Mouse (Mus musculus) MEL (cell line): ENCODE results near the gene Traf3ip2. TPM values are rescaled to one million over a fixed set of nuclear protein-coding genes. Genes with fewer than 3 reads are reported as not detected.

ENCODE experiments used
- DNase-seq: peaks from one replicate; pipeline ENCODE4 v3.0.0; 2011; ENCODE audit warnings: low read depth, low spot score
- H3K27ac ChIP-seq: 2 replicates; pipeline ENCODE4 v1.5.1; 2012; ENCODE audit warnings: low read depth, mild to moderate bottlenecking, control low read depth, low read length, moderate library complexity; ENCODE audit not compliant: control insufficient read depth
- H3K27me3 ChIP-seq, 2 experiments: fragments of 150-350 bp in 1 of 2; sonication (generic) in 1 of 2; 2 replicates each; pipeline ENCODE4 v1.6.1; 2012; ENCODE audit warnings: low read length in 2 of 2, mild to moderate bottlenecking in 2 of 2, improper control_type of control experiment in 1 of 2, moderate library complexity in 1 of 2; ENCODE audit not compliant: insufficient read depth in 2 of 2, control insufficient read depth in 1 of 2
- H3K36me3 ChIP-seq, 2 experiments: 2 replicates each; pipeline ENCODE4 v1.6.1; 2012 to 2014; ENCODE audit warnings: low read length in 2 of 2, improper control_type of control experiment in 1 of 2, inconsistent platforms in 1 of 2, mild to moderate bottlenecking in 1 of 2; ENCODE audit not compliant: insufficient read depth in 2 of 2, control insufficient read depth in 1 of 2
- H3K4me1 ChIP-seq, 2 experiments: fragments of 150-350 bp in 1 of 2; sonication (generic) in 1 of 2; 2 replicates each; pipeline ENCODE4 v1.6.1; 2012; ENCODE audit warnings: low read length in 2 of 2, improper control_type of control experiment in 1 of 2, mild to moderate bottlenecking in 1 of 2; ENCODE audit not compliant: insufficient read depth in 2 of 2, control insufficient read depth in 1 of 2
- H3K4me3 ChIP-seq, 2 experiments: fragments of 150-350 bp in 1 of 2; sonication (generic) in 1 of 2; 2 replicates each; pipeline ENCODE4 v1.5.1; 2012; ENCODE audit warnings: low read depth in 2 of 2, low read length in 2 of 2, mild to moderate bottlenecking in 2 of 2, moderate library complexity in 2 of 2, control low read depth in 1 of 2, improper control_type of control experiment in 1 of 2; ENCODE audit not compliant: control insufficient read depth in 1 of 2, insufficient read depth in 1 of 2
- H3K79me2 ChIP-seq: 2 replicates; pipeline ENCODE4 v1.6.1; 2012; ENCODE audit warnings: mild to moderate bottlenecking, low read length, moderate library complexity; ENCODE audit not compliant: control insufficient read depth, poor library complexity, insufficient read depth
- H3K9ac ChIP-seq: 2 replicates; pipeline ENCODE4 v1.6.1; 2012; ENCODE audit warnings: low read depth, mild to moderate bottlenecking, control low read depth, low read length, moderate library complexity; ENCODE audit not compliant: control insufficient read depth, poor library complexity, severe bottlenecking
- H3K9me3 ChIP-seq: fragments of 150-350 bp; sonication (generic); replicated peaks from 2 replicates; pipeline ENCODE4 v1.6.1; 2012; ENCODE audit warnings: mild to moderate bottlenecking, low read length, improper control_type of control experiment, moderate library complexity; ENCODE audit not compliant: insufficient read depth
- CHD1 ChIP-seq: IDR thresholded peaks from 2 replicates; pipeline ENCODE4 v1.6.1; 2012; ENCODE audit warnings: low read depth, mild to moderate bottlenecking, inconsistent platforms, low read length, improper control_type of control experiment
- CHD2 ChIP-seq: IDR thresholded peaks from 2 replicates; pipeline ENCODE4 v1.6.1; 2011; ENCODE audit warnings: low read length, improper control_type of control experiment
- ELF1 ChIP-seq: IDR thresholded peaks from 2 replicates; pipeline ENCODE4 v1.6.1; 2014; ENCODE audit warnings: low read depth, mild to moderate bottlenecking, inconsistent platforms, low read length, improper control_type of control experiment, moderate library complexity
- EP300 ChIP-seq, 2 experiments: IDR thresholded peaks; 2 replicates each; pipeline ENCODE4 v1.6.1; 2011; ENCODE audit warnings: improper control_type of control experiment in 2 of 2, low read length in 2 of 2, low read depth in 1 of 2, mild to moderate bottlenecking in 1 of 2
- ETS1 ChIP-seq: IDR thresholded peaks from 2 replicates; pipeline ENCODE4 v1.6.1; 2012; ENCODE audit warnings: low read depth, mild to moderate bottlenecking, inconsistent platforms, low read length, improper control_type of control experiment, moderate library complexity
- GABPA ChIP-seq: IDR thresholded peaks from 2 replicates; pipeline ENCODE4 v1.6.1; 2012; ENCODE audit warnings: low read depth, mild to moderate bottlenecking, inconsistent platforms, low read length, improper control_type of control experiment, moderate library complexity
- HCFC1 ChIP-seq: IDR thresholded peaks from 2 replicates; pipeline ENCODE4 v1.6.1; 2012; ENCODE audit warnings: low read depth, mild to moderate bottlenecking, inconsistent platforms, low read length, improper control_type of control experiment, moderate library complexity
- KAT2A ChIP-seq: conservative IDR thresholded peaks from 2 replicates; pipeline ENCODE4 v1.6.1; 2012; ENCODE audit warnings: low read depth, low read length, improper control_type of control experiment, inconsistent platforms
- MAX ChIP-seq: IDR thresholded peaks from 2 replicates; pipeline ENCODE4 v1.6.1; 2011; ENCODE audit warnings: low read length, improper control_type of control experiment
- MYB ChIP-seq: IDR thresholded peaks from 2 replicates; pipeline ENCODE4 v1.6.1; 2011; ENCODE audit warnings: mild to moderate bottlenecking, low read depth, low read length, improper control_type of control experiment
- NRF1 ChIP-seq: IDR thresholded peaks from 2 replicates; pipeline ENCODE4 v1.6.1; 2014; ENCODE audit warnings: low read depth, mild to moderate bottlenecking, inconsistent platforms, low read length, improper control_type of control experiment, moderate library complexity; ENCODE audit not compliant: poor library complexity, insufficient read depth, severe bottlenecking
- POLR2A ChIP-seq, 2 experiments: IDR thresholded peaks; 2 replicates each; pipeline ENCODE4 v1.6.1; 2011 to 2012; ENCODE audit warnings: low read length in 2 of 2, mild to moderate bottlenecking in 2 of 2, control low read depth in 1 of 2, improper control_type of control experiment in 1 of 2, low read depth in 1 of 2, moderate library complexity in 1 of 2; ENCODE audit not compliant: control insufficient read depth in 1 of 2, insufficient read depth in 1 of 2, poor library complexity in 1 of 2
- POLR2AphosphoS5 ChIP-seq: IDR thresholded peaks from 2 replicates; pipeline ENCODE4 v1.6.1; 2012; ENCODE audit warnings: low read depth, borderline replicate concordance, mild to moderate bottlenecking, inconsistent platforms, low read length, moderate library complexity, mixed read lengths
- RAD21 ChIP-seq: IDR thresholded peaks from 2 replicates; pipeline ENCODE4 v1.6.1; 2011; ENCODE audit warnings: mild to moderate bottlenecking, low read depth, low read length, improper control_type of control experiment
- RCOR1 ChIP-seq: IDR thresholded peaks from 2 replicates; pipeline ENCODE4 v1.6.1; 2012; ENCODE audit warnings: low read depth, mild to moderate bottlenecking, inconsistent platforms, low read length, improper control_type of control experiment
- TAL1 ChIP-seq: IDR thresholded peaks from 2 replicates; pipeline ENCODE4 v1.6.1; 2012; ENCODE audit warnings: mild to moderate bottlenecking, inconsistent platforms, low read length, moderate library complexity, mixed read lengths
- TBP ChIP-seq: IDR thresholded peaks from 2 replicates; pipeline ENCODE4 v1.8.0; 2011; ENCODE audit warnings: low read depth, low read length, improper control_type of control experiment
- UBTF ChIP-seq: IDR thresholded peaks from 2 replicates; pipeline ENCODE4 v1.6.1; 2012; ENCODE audit warnings: low read depth, mild to moderate bottlenecking, inconsistent platforms, low read length, improper control_type of control experiment, moderate library complexity, borderline replicate concordance; ENCODE audit not compliant: insufficient read depth
- USF2 ChIP-seq, 2 experiments: IDR thresholded peaks; 2 replicates each; pipeline ENCODE4 v1.6.1; 2011 to 2012; ENCODE audit warnings: improper control_type of control experiment in 2 of 2, low read length in 2 of 2, borderline replicate concordance in 1 of 2, inconsistent platforms in 1 of 2, low read depth in 1 of 2, mild to moderate bottlenecking in 1 of 2; ENCODE audit not compliant: insufficient read depth in 1 of 2
- ZMIZ1 ChIP-seq: IDR thresholded peaks from 2 replicates; pipeline ENCODE4 v1.6.1; 2012; ENCODE audit warnings: low read depth, mild to moderate bottlenecking, inconsistent platforms, low read length, improper control_type of control experiment, moderate library complexity
- polyA plus RNA-seq, 2 experiments: library from polyadenylated mRNA; stranded (reverse) in 1 of 2; unstranded in 1 of 2; fragments of >175 nt in 1 of 2; fragments of >200 nt in 1 of 2; gene quantifications; 2 replicates each; pipeline versions ENCODE4 v1.2.1 to v1.2.4; 2012; ENCODE audit warnings: low replicate concordance in 2 of 2, low read depth in 1 of 2; ENCODE audit not compliant: insufficient read length in 2 of 2, insufficient read depth in 1 of 2, missing spikeins in 1 of 2
- total RNA-seq: library from RNA; depleted of rRNA; stranded (reverse); fragments of 300-350 nt; gene quantifications from 2 replicates; pipeline ENCODE4 v1.2.3, GENCODE M21; 2012

The Traf3ip2 gene
- total and polyA plus RNA-seq, 3 experiments, result 1.3 to 3.0 TPM; not detected in 1

GRCm38 (mm10) chr10:39572672-39573051, 40.1 kb upstream of the Traf3ip2 start:
- TF ChIP-seq KAT2A (no peak), ZMIZ1 (no peak), RAD21 (no peak), TAL1 (no peak), UBTF (no peak), CHD2 (no peak), MYB (no peak), POLR2AphosphoS5 (no peak), CHD1 (no peak), TBP (no peak), USF2 (IDR thresholded peaks at IDR 0.05; ENCODE audit: borderline replicate concordance in 1 of 2, insufficient read depth in 1 of 2, low read depth in 1 of 2, low read length in 2 of 2) (no peak), GABPA (no peak), NRF1 (no peak), MAX (no peak), POLR2A (IDR thresholded peaks at IDR 0.05; ENCODE audit: control insufficient read depth in 1 of 2, insufficient read depth in 1 of 2, low read depth in 1 of 2, low read length in 2 of 2, poor library complexity in 1 of 2) (no peak), EP300 (IDR thresholded peaks at IDR 0.05; ENCODE audit: low read depth in 1 of 2, low read length in 2 of 2) (no peak)
- TF ChIP-seq, all 39 proteins: peak for 0
- no peaks in the 10 kb centered on the region for H3K4me1 ChIP-seq
- no peak overlapping the region for H3K27ac ChIP-seq
- no peak for DNase-seq
- no peaks in the 10 kb centered on the region for H3K79me2 ChIP-seq
- H3K4me3 ChIP-seq, result no peak overlapping the region
- no peaks in the 10 kb centered on the region for H3K36me3 ChIP-seq
- H3K9ac ChIP-seq, result no peak overlapping the region
- H3K9me3 ChIP-seq, result no peaks in the 10 kb centered on the region
- no peaks in the 10 kb centered on the region; a peak in 1 of 4 replicates for H3K27me3 ChIP-seq

GRCm38 (mm10) chr10:39576466-39576865, 36.3 kb upstream of the Traf3ip2 start:
- H3K27me3 ChIP-seq, result no peaks in the 10 kb centered on the region; a peak in 1 of 4 replicates
- TF ChIP-seq TBP, result no peak
- TF ChIP-seq HCFC1, result no peak
- TF ChIP-seq ETS1, result no peak
- no peak for TF ChIP-seq RCOR1
- no peak for TF ChIP-seq ELF1

More at GRCm38 (mm10) chr10:39576466-39576865, 36.3 kb upstream of the Traf3ip2 start:
- Histone ChIP-seq H3K4me1 (no peaks in the 10 kb centered on the region), H3K36me3 (no peaks in the 10 kb centered on the region), H3K4me3 (no peak overlapping the region), H3K27ac (no peak overlapping the region), H3K9ac (no peak overlapping the region), H3K9me3 (no peaks in the 10 kb centered on the region), H3K79me2 (no peaks in the 10 kb centered on the region)
- DNase-seq, result no peak
